Mouse (Mus musculus): ENCODE measurements at regions not wholly inside any gene's neighbourhood (a gene's known extent, or its start where the extent isn't known, plus 50 kb on each side); places are given as distances from the start of the nearest gene placed in this dataset.

DNA sequence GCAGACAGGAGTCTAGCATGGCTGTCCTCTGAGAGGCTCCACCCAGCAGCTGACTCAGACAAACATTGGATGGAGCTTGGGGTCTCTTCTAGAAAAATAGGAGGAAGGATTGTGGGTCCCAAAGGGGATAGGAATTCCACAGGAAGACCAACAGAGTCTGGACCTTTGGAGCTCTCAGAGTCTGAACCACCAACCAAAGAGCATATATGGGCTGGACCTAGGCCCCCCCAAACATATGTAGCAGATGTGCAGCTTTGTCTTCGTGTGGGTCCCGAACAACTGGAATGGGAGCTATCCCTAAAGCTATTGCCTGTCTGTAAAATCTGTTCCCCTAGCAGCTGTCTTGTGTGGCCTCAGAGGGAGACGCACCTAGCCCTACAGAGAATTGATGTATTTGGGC, 50.1 kb upstream of the Cpm start:
- H3K9ac ChIP-seq (ENCODE audit: low read length) = no peak overlapping the region
- 69% methylated on average over 3 of the region's 3 CpGs for WGBS
- no peak overlapping the region for H3K4me3 ChIP-seq (ENCODE audit: low read length)
- ATAC-seq (replicated peaks; ENCODE audit: extremely low read depth, insufficient read depth, low FRiP score) = no peak
- no peak overlapping the region for H3K4me2 ChIP-seq (ENCODE audit: low read depth, low read length)
- no peak overlapping the region for H3K27ac ChIP-seq (ENCODE audit: low read length)
- H3K36me3 ChIP-seq (ENCODE audit: control insufficient read depth, insufficient read depth) = no peaks in the 10 kb centered on the region
- no peaks in the 10 kb centered on the region for H3K4me1 ChIP-seq (ENCODE audit: control insufficient read depth, insufficient read depth, low read length)
- H3K9me3 ChIP-seq (replicated peaks; ENCODE audit: control insufficient read depth, low read length) = no peaks in the 10 kb centered on the region
- no peaks in the 10 kb centered on the region for H3K27me3 ChIP-seq (ENCODE audit: control insufficient read depth, insufficient read depth, low read length)

DNA sequence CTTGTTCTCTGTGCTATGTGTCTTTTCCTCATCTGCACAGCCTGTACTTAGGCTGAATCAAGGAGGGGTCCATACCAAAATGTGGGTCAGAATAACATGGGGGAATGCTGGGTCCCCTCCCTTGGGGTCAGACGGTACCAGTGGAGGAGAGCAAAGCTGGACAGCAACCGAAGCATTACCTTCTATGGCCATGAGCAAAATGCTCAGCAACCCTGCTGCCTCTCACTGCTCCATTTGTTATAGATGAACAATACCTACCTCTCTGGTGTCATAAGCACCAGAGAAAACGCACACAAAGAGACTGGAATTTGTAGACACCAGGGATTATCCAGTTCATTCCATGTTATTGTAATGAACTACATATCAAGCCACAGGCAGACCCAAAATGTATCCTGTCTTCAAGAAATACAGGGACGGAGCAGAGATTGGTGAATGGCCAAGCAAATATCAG, 50.6 kb upstream of the Cpm start:
- H3K4me3 ChIP-seq (ENCODE audit: low read length) = no peak overlapping the region
- WGBS = 80% methylated on average over 4 of the region's 4 CpGs
- H3K4me1 ChIP-seq (ENCODE audit: control insufficient read depth, insufficient read depth, low read length) = no peaks in the 10 kb centered on the region
- H3K36me3 ChIP-seq (ENCODE audit: control insufficient read depth, insufficient read depth) = no peaks in the 10 kb centered on the region
- no peak overlapping the region for H3K4me2 ChIP-seq (ENCODE audit: low read depth, low read length)
- H3K9ac ChIP-seq (ENCODE audit: low read length) = no peak overlapping the region
- no peak for ATAC-seq (replicated peaks; ENCODE audit: extremely low read depth, insufficient read depth, low FRiP score)
- no peak overlapping the region for H3K27ac ChIP-seq (ENCODE audit: low read length)
- H3K9me3 ChIP-seq (replicated peaks; ENCODE audit: control insufficient read depth, low read length) = no peaks in the 10 kb centered on the region
- H3K27me3 ChIP-seq (ENCODE audit: control insufficient read depth, insufficient read depth, low read length) = no peaks in the 10 kb centered on the region

DNA sequence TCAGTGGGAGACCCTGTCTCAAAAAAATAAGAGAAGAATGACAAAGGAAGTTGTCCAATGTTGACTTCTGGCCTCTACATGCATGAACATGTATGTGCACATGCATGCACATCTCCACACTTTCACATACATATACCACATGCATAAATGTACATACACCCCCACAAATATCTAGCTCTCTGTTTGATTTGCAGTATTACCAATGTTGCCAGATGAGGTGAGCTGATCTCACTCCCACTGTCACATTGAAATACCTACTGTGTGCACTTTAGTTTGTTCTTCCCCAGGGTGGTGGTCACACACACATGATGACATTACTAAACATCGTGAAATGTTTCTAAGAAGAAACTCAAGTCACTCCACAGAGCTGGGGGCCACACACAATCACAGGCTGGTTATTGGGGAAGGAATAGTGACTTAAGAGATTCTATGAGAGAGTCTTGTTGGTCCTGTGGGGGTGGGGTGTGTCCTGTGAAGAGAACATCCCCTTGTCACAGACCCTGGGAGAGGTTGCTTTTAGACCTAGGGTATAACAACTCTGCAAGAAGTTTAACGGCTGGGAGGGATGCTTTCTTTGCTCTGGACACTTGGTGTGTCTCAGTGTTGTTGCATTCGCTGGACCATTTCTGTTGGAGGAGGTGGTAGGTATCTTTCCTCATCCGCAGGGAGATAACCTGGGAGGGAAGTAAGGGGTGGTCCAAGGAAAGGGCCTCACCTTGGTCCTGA, 51.2 kb upstream of the Cpm start:
- Histone ChIP-seq H3K9me3 (replicated peaks; ENCODE audit: control insufficient read depth, low read length) (no peaks in the 10 kb centered on the region), H3K4me3 (ENCODE audit: low read length) (no peak overlapping the region), H3K9ac (ENCODE audit: low read length) (no peak overlapping the region), H3K36me3 (ENCODE audit: control insufficient read depth, insufficient read depth) (no peaks in the 10 kb centered on the region), H3K27ac (ENCODE audit: low read length) (no peak overlapping the region), H3K4me2 (ENCODE audit: low read depth, low read length) (no peak overlapping the region), H3K4me1 (ENCODE audit: control insufficient read depth, insufficient read depth, low read length) (no peaks in the 10 kb centered on the region), H3K27me3 (ENCODE audit: control insufficient read depth, insufficient read depth, low read length) (no peaks in the 10 kb centered on the region; the same call in 1 of the 2 replicates)
- 88% methylated on average over 4 of the region's 4 CpGs for WGBS
- ATAC-seq (replicated peaks; ENCODE audit: extremely low read depth, insufficient read depth, low FRiP score) = no peak

DNA sequence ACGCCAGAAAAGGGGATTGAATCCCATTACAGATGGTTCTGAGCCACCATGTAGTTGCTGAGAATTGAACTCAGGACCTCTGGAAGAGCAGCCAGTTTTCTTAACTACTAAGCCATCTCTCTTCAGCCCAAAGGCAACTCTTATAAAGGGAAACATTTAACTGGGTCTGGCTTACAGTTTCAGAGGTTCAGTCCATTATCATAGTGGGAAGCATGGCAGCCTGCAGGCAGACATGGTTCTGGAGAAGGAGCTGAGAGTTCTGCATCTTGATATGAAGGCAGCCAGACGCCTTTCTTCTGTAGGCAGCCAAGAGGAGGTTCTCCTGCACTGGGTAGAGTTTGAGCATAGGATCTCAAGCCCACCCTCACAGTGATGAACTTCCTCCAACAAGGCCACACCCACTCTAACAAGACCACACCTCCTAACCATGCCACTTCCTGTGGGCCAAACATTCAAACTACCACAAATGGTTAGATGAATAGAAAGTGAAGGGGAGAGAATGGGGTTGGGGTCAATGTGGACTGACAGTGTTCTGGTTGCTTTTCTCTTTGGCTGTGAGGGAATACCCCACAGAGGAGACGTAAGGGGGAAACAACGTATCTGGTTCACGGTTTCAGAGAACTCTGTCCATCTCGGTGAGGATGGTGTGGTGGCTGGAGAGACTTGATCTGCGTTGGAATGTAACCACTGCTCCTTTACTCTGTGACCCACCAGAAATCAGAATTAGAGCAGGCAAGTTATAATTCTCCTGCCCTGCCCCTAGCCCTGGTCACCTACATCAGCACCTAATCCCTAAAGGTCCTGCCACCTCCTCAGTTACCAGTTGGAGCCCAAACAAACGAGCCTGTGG, 52.2 kb upstream of the Cpm start:
- Histone ChIP-seq H3K9me3 (replicated peaks; ENCODE audit: control insufficient read depth, low read length) (no peaks in the 10 kb centered on the region), H3K4me3 (ENCODE audit: low read length) (no peak overlapping the region), H3K36me3 (ENCODE audit: control insufficient read depth, insufficient read depth) (no peaks in the 10 kb centered on the region), H3K27me3 (ENCODE audit: control insufficient read depth, insufficient read depth, low read length) (peaks cover 10% of the 10 kb centered on the region), H3K27ac (ENCODE audit: low read length) (no peak overlapping the region), H3K4me2 (ENCODE audit: low read depth, low read length) (no peak overlapping the region), H3K4me1 (ENCODE audit: control insufficient read depth, insufficient read depth, low read length) (peaks cover under 1% of the 10 kb centered on the region), H3K9ac (ENCODE audit: low read length) (no peak overlapping the region)
- no peak for ATAC-seq (replicated peaks; ENCODE audit: extremely low read depth, insufficient read depth, low FRiP score)
- 81% methylated on average over 8 of the region's 8 CpGs for WGBS

DNA sequence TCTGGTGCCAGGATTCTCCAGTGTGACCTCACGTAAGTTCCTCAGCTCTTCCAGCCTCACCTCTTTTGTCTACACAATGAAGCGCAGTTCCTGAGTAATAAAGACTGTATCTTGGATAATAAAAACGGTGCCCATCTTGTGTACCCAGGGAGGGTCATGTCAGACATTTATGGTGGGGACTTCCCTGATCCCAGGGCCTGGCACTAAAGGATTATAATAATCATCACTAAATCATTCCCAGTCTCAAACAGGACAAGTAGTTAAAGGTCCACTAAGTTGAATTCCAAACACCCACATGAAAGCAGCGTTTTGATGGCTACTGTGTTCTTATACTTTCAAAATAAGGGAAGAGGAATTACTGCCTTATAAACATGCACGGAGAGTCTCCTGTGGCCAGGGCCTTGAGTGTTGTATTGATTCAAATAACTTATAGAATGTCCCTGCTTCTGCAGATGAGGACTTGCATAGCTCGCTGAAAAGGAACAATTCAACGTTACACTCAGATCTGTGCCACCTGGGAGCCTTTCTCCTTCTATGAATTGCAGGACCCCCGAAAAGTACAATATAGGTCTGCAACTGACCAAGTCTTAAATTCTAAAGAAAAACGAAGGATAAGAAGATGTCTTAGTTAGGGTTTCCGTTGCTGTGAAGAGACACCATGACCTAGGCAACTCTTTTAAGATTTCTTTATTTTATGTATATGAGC, 53.0 kb upstream of the Cpm start:
- Histone ChIP-seq H3K9ac (ENCODE audit: low read length) (no peak overlapping the region), H3K4me1 (ENCODE audit: control insufficient read depth, insufficient read depth, low read length) (peaks cover 4% of the 10 kb centered on the region), H3K4me2 (ENCODE audit: low read depth, low read length) (no peak overlapping the region), H3K27me3 (ENCODE audit: control insufficient read depth, insufficient read depth, low read length) (peaks cover 13% of the 10 kb centered on the region), H3K27ac (ENCODE audit: low read length) (no peak overlapping the region), H3K4me3 (ENCODE audit: low read length) (no peak overlapping the region), H3K36me3 (ENCODE audit: control insufficient read depth, insufficient read depth) (no peaks in the 10 kb centered on the region), H3K9me3 (replicated peaks; ENCODE audit: control insufficient read depth, low read length) (no peaks in the 10 kb centered on the region)
- no peak for ATAC-seq (replicated peaks; ENCODE audit: extremely low read depth, insufficient read depth, low FRiP score)
- WGBS = 82% methylated on average over 10 of the region's 10 CpGs

DNA sequence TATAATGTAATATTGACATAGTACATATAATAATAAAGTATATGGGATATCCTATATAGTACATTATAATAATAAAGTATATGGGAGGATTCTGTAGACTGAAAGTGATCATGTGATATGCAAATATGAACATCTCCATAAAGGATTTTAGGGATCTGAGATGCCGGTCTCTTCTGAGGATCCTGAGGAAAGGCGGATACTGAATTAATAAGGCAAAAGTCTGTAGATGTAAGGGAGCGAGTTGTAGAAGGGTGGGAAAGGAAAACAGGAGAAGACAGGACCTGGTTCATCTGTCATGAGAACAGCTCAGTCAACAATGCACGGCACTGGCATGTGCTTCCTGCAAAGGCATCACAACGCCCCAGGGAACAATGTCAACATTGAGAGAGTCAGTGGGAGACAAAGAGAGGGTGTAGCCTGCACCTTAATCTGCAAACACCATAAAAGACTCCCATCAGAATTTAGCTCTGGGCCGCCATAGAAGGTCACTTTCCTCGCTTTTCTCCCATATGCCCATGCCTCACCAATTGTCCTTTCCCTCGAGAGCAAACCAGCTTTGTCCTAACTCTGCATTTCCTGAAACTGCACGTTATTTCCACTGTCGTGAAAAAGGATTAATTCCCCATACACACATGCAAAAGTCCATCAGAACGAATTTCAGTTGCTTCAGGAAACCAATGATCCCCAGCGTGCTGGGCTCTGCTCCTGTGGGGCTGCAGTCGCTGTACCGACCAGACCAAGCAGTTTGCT, 53.7 kb upstream of the Cpm start:
- Histone ChIP-seq H3K4me1 (ENCODE audit: control insufficient read depth, insufficient read depth, low read length) (peaks cover 8% of the 10 kb centered on the region), H3K27ac (ENCODE audit: low read length) (no peak overlapping the region), H3K36me3 (ENCODE audit: control insufficient read depth, insufficient read depth) (no peaks in the 10 kb centered on the region), H3K27me3 (ENCODE audit: control insufficient read depth, insufficient read depth, low read length) (peaks cover 20% of the 10 kb centered on the region), H3K4me3 (ENCODE audit: low read length) (no peak overlapping the region), H3K9me3 (replicated peaks; ENCODE audit: control insufficient read depth, low read length) (no peaks in the 10 kb centered on the region), H3K9ac (ENCODE audit: low read length) (no peak overlapping the region), H3K4me2 (ENCODE audit: low read depth, low read length) (no peak overlapping the region)
- WGBS = 67% methylated on average over 14 of the region's 14 CpGs
- ATAC-seq (replicated peaks; ENCODE audit: extremely low read depth, insufficient read depth, low FRiP score) = no peak

DNA sequence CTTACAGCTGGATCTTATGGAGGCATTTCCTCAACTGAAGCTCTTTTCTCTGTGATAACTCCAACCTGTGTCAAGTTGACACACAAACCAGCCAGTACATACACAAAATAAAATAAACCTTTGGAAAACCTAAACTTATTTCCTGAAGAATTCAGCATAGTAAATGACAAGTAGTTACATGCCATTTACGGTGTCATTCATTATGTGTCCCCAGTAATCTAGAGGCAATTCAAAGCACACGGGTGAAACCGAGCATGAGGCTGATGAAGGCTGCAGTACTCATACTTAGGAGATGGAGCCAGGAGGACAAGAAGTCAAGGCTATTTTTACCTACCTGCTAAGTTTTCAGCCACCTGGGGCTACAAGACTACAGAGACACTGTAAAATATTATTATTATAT, 54.4 kb upstream of the Cpm start:
- no peak overlapping the region for H3K4me2 ChIP-seq (ENCODE audit: low read depth, low read length)
- H3K4me1 ChIP-seq (ENCODE audit: control insufficient read depth, insufficient read depth, low read length) = peaks cover 8% of the 10 kb centered on the region
- H3K36me3 ChIP-seq (ENCODE audit: control insufficient read depth, insufficient read depth) = no peaks in the 10 kb centered on the region
- H3K27ac ChIP-seq (ENCODE audit: low read length) = no peak overlapping the region
- 87% methylated on average over 3 of the region's 3 CpGs for WGBS
- peaks cover 20% of the 10 kb centered on the region for H3K27me3 ChIP-seq (ENCODE audit: control insufficient read depth, insufficient read depth, low read length)
- no peaks in the 10 kb centered on the region for H3K9me3 ChIP-seq (replicated peaks; ENCODE audit: control insufficient read depth, low read length)
- ATAC-seq (replicated peaks; ENCODE audit: extremely low read depth, insufficient read depth, low FRiP score) = no peak
- no peak overlapping the region for H3K9ac ChIP-seq (ENCODE audit: low read length)
- no peak overlapping the region for H3K4me3 ChIP-seq (ENCODE audit: low read length)

DNA sequence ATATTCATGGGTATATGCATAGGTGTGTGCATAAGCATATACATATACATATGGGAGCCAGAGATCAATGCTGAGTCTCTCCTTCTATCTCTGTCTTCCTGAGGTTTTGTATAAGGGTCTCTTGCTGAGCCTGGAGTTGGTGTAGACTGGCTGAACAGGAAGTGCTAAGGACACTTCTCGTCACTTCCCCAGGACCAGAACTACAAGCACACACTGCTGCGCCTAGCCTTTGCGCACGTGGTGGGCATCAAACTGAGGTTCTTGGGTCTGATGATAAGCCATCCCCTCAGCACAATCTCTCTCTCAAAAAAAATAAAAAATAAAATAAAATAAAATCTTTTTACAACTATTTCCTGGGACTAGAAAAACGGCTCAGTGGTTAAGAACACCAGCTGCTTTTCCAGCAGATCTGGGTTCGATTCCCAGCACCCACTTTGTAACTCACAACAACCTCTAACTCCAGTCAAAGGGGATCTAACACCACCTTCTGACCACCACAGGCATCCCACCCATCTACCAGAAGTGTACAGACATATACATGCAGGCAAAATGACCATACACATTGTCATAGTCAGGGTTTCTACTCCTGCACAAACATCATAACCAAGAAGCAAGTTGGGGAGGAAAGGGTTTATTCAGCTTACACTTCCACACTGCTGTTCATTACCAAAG, 55.1 kb upstream of the Cpm start:
- H3K4me1 ChIP-seq (ENCODE audit: control insufficient read depth, insufficient read depth, low read length) = peaks cover 8% of the 10 kb centered on the region
- no peaks in the 10 kb centered on the region for H3K36me3 ChIP-seq (ENCODE audit: control insufficient read depth, insufficient read depth)
- no peaks in the 10 kb centered on the region for H3K9me3 ChIP-seq (replicated peaks; ENCODE audit: control insufficient read depth, low read length)
- H3K27ac ChIP-seq (ENCODE audit: low read length) = no peak overlapping the region
- no peak for ATAC-seq (replicated peaks; ENCODE audit: extremely low read depth, insufficient read depth, low FRiP score)
- peaks cover 20% of the 10 kb centered on the region for H3K27me3 ChIP-seq (ENCODE audit: control insufficient read depth, insufficient read depth, low read length)
- H3K4me2 ChIP-seq (ENCODE audit: low read depth, low read length) = no peak overlapping the region
- no peak overlapping the region for H3K9ac ChIP-seq (ENCODE audit: low read length)
- WGBS = 89% methylated on average over 6 of the region's 6 CpGs
- H3K4me3 ChIP-seq (ENCODE audit: low read length) = no peak overlapping the region

Measured in heart, embryonic 16.5 days (tissue).